Mouse (Mus musculus) ES-E14 (cell line): ENCODE measurements around the gene Gm45808.

Experiments
- MAFK ChIP-seq: IDR thresholded peaks from 2 replicates; pipeline ENCODE4 v1.6.1; 2014; ENCODE audit warnings: mild to moderate bottlenecking, low read depth, low read length, inconsistent platforms; ENCODE audit not compliant: insufficient read depth
- ZC3H11A ChIP-seq: IDR thresholded peaks from 2 replicates; pipeline ENCODE4 v1.6.1; 2012; ENCODE audit warnings: low read depth, mild to moderate bottlenecking, inconsistent platforms, low read length, borderline replicate concordance

GRCm38 (mm10) chr7:45509181-45509882, 22.7 kb upstream of the Gm45808 start:
- TF ChIP-seq MAFK = no peak
- TF ChIP-seq ZC3H11A = no peak
